Comparison of ENCODE assay signal across 28 mouse cellular contexts in genomic region chr7:104050745-104051144, GRCm38 (mm10). TPM values are rescaled to one million over a fixed set of nuclear protein-coding genes. Genes with fewer than 3 reads are reported as not detected.
"Had no signal": no experiment of that assay in that cellular context is flagged by ENCODE, and none has a peak within 500 bp of the region (broad histone marks: within the 10 kb centered on the region; RNA-seq: fewer than 3 reads in every experiment).

No protein-coding gene starts in this region.

- H3K27ac ChIP-seq: midbrain, embryonic 10.5 days; midbrain, embryonic 12.5 days; neural tube, embryonic 13.5 days; neural tube, embryonic 15.5 days had no signal

- H3K36me3 ChIP-seq: midbrain, embryonic 10.5 days; midbrain, embryonic 12.5 days; neural tube, embryonic 13.5 days; neural tube, embryonic 15.5 days had no signal

- H3K9ac ChIP-seq: lung, embryonic 14.5 days; midbrain, embryonic 12.5 days; neural tube, embryonic 13.5 days; neural tube, embryonic 15.5 days had no signal

- ATAC-seq: midbrain, embryonic 16.5 days had no signal

- H3K4me1 ChIP-seq: midbrain, embryonic 10.5 days; midbrain, embryonic 12.5 days; neural tube, embryonic 13.5 days; neural tube, embryonic 15.5 days had no signal

- H3K9me3 ChIP-seq: midbrain, embryonic 10.5 days; midbrain, embryonic 12.5 days; neural tube, embryonic 13.5 days; neural tube, embryonic 15.5 days had no signal

- H3K27me3 ChIP-seq: midbrain, embryonic 12.5 days; neural tube, embryonic 13.5 days; neural tube, embryonic 15.5 days had no signal

- H3K4me3 ChIP-seq: midbrain, embryonic 10.5 days; midbrain, embryonic 12.5 days; myocyte; neural tube, embryonic 13.5 days; neural tube, embryonic 15.5 days had no signal

- DNase-seq: lung, adult 18-20 months; lung, embryonic 14.5 days; lung, postnatal 10 days; lung, postnatal 4 days; midbrain, embryonic 14.5 days; retina, postnatal 1 day; right cerebral cortex, adult 18-20 months; right cerebral cortex, postnatal 25 days; right cerebral cortex, postnatal 4 days; spleen, adult 18-20 months; thymus, adult 18-20 months; thymus, postnatal 25 days; thymus, postnatal 4 days had no signal

RNA-seq across cellular contexts. Expression of gene Olfr642, which starts 1.7 kb away (rescaled TPM):
- total RNA-seq: megakaryocyte-erythroid progenitor cell, adult 5-6 weeks had no signal
- polyA plus RNA-seq: liver, embryonic 16.5 days; lung, embryonic 14.5 days; lung, embryonic 16.5 days; midbrain, embryonic 10.5 days; midbrain, embryonic 12.5 days; midbrain, embryonic 14.5 days; midbrain, embryonic 16.5 days; myocyte; neural tube, embryonic 11.5 days; neural tube, embryonic 13.5 days; neural tube, embryonic 15.5 days; small intestine, adult 2 months; stomach, embryonic 14.5 days; stomach, embryonic 16.5 days; thymus, postnatal 0 days; urinary bladder, adult 2 months had no signal

RNA-seq across cellular contexts. Expression of gene 4930516K23Rik, which starts 10.5 kb away (rescaled TPM):
- total RNA-seq: megakaryocyte-erythroid progenitor cell, adult 5-6 weeks had no signal
- polyA plus RNA-seq: liver, embryonic 16.5 days; lung, embryonic 14.5 days; lung, embryonic 16.5 days; midbrain, embryonic 10.5 days; midbrain, embryonic 12.5 days; midbrain, embryonic 14.5 days; midbrain, embryonic 16.5 days; myocyte; neural tube, embryonic 11.5 days; neural tube, embryonic 13.5 days; neural tube, embryonic 15.5 days; small intestine, adult 2 months; stomach, embryonic 14.5 days; stomach, embryonic 16.5 days; thymus, postnatal 0 days; urinary bladder, adult 2 months had no signal

RNA-seq across cellular contexts. Expression of gene Olfr641, which starts 15.5 kb away (rescaled TPM):
- total RNA-seq: megakaryocyte-erythroid progenitor cell, adult 5-6 weeks had no signal
- polyA plus RNA-seq: liver, embryonic 16.5 days; lung, embryonic 14.5 days; lung, embryonic 16.5 days; midbrain, embryonic 10.5 days; midbrain, embryonic 12.5 days; midbrain, embryonic 14.5 days; midbrain, embryonic 16.5 days; myocyte; neural tube, embryonic 11.5 days; neural tube, embryonic 13.5 days; neural tube, embryonic 15.5 days; small intestine, adult 2 months; stomach, embryonic 14.5 days; stomach, embryonic 16.5 days; thymus, postnatal 0 days; urinary bladder, adult 2 months had no signal

RNA-seq across cellular contexts. Expression of gene Olfr644, which starts 20.9 kb away (rescaled TPM):
- total RNA-seq: megakaryocyte-erythroid progenitor cell, adult 5-6 weeks had no signal
- polyA plus RNA-seq: liver, embryonic 16.5 days; lung, embryonic 14.5 days; lung, embryonic 16.5 days; midbrain, embryonic 10.5 days; midbrain, embryonic 12.5 days; midbrain, embryonic 14.5 days; midbrain, embryonic 16.5 days; myocyte; neural tube, embryonic 11.5 days; neural tube, embryonic 13.5 days; neural tube, embryonic 15.5 days; small intestine, adult 2 months; stomach, embryonic 14.5 days; stomach, embryonic 16.5 days; thymus, postnatal 0 days; urinary bladder, adult 2 months had no signal

RNA-seq across cellular contexts. Expression of gene Olfr640, which starts 25.4 kb away (rescaled TPM):
- total RNA-seq: megakaryocyte-erythroid progenitor cell, adult 5-6 weeks had no signal
- polyA plus RNA-seq: liver, embryonic 16.5 days; lung, embryonic 14.5 days; lung, embryonic 16.5 days; midbrain, embryonic 10.5 days; midbrain, embryonic 12.5 days; midbrain, embryonic 14.5 days; midbrain, embryonic 16.5 days; myocyte; neural tube, embryonic 11.5 days; neural tube, embryonic 13.5 days; neural tube, embryonic 15.5 days; small intestine, adult 2 months; stomach, embryonic 14.5 days; stomach, embryonic 16.5 days; thymus, postnatal 0 days; urinary bladder, adult 2 months had no signal
